Mouse (Mus musculus) forebrain, embryonic 14.5 days (tissue): ENCODE results near the gene Sult5a1. TPM values are rescaled to one million over a fixed set of nuclear protein-coding genes. Genes with fewer than 3 reads are reported as not detected.
A peak's percentile ranks its signal among the peaks of the same experiment; 100 is the strongest.
"Not testable (repeated sequence)": the region's sequence is repeated elsewhere in the genome, so short reads cannot be mapped to it uniquely, and the experiment has no call there.

ENCODE experiments used
- ATAC-seq: fragments of 200-750 bp; cut with Nextera tagmentation; 2 replicates; pipeline ENCODE4 v1.8.0; 2017; ENCODE audit warnings: mild to moderate bottlenecking, moderate library complexity
- DNase-seq: peaks from one replicate; pipeline ENCODE4 v3.0.0-alpha.2; 2015; ENCODE audit warnings: low spot score
- H3K27ac ChIP-seq: fragments of 300-500 bp; sonication (generic); 2 replicates; pipeline ENCODE4 v1.5.1; 2014; ENCODE audit warnings: low read depth, mild to moderate bottlenecking, control low read depth, low read length, moderate library complexity
- H3K27me3 ChIP-seq: fragments of 300-500 bp; sonication (generic); replicated peaks from 2 replicates; pipeline ENCODE4 v1.6.1; 2014; ENCODE audit warnings: low read length, control low read depth, mixed read lengths; ENCODE audit not compliant: control insufficient read depth, insufficient read depth
- H3K36me3 ChIP-seq: fragments of 300-500 bp; sonication (generic); 2 replicates; pipeline ENCODE4 v1.6.1; 2014; ENCODE audit warnings: low read length, control low read depth; ENCODE audit not compliant: control insufficient read depth, insufficient read depth
- H3K4me1 ChIP-seq: fragments of 300-500 bp; sonication (generic); 2 replicates; pipeline ENCODE4 v1.6.1; 2014; ENCODE audit warnings: antibody characterized with exemption, low read length, control low read depth; ENCODE audit not compliant: control insufficient read depth, insufficient read depth
- H3K4me2 ChIP-seq: fragments of 300-500 bp; sonication (generic); 2 replicates; pipeline ENCODE4 v1.6.1; 2014; ENCODE audit warnings: mild to moderate bottlenecking, control low read depth, low read length
- H3K4me3 ChIP-seq: fragments of 300-500 bp; sonication (generic); 2 replicates; pipeline ENCODE4 v1.5.1; 2014; ENCODE audit warnings: low read depth, low read length, control low read depth
- H3K9ac ChIP-seq: fragments of 300-500 bp; sonication (generic); 2 replicates; pipeline ENCODE4 v1.6.1; 2014; ENCODE audit warnings: mild to moderate bottlenecking, low read length, control low read depth, moderate library complexity
- H3K9me3 ChIP-seq: fragments of 300-500 bp; sonication (generic); replicated peaks from 2 replicates; pipeline ENCODE4 v1.6.1; 2016; ENCODE audit warnings: low read length, control low read depth, mixed read lengths; ENCODE audit not compliant: control insufficient read depth
- WGBS: fragments of 180-500 bp; shearing (Covaris S2); extraction: QIAGEN DNeasy Blood & Tissue Kit; methylation state at CpG from one replicate; pipeline ENCODE4 v1.1.7; 2014; 5-methylcytosine and 5-hydroxymethylcytosine counted together
- polyA plus RNA-seq: library from polyadenylated mRNA; unstranded; fragments of >200 nt; fragmentation: Nextera tagmentation; extraction: Ambion mirVana; gene quantifications from 2 replicates; pipeline ENCODE4 v1.2.1, GENCODE M21; 2014

Sult5a1 gene
- 0.33 and 0.93 TPM in 2 replicates for polyA plus RNA-seq

- no peaks in the 10 kb centered on the region for H3K27me3 ChIP-seq
- no peak within 1 kb of the TSS for H3K4me3 ChIP-seq
- H3K4me2 ChIP-seq: no peak within 1 kb of the TSS
- no peaks in the 10 kb centered on the region for H3K9me3 ChIP-seq
- no peak for ATAC-seq
- no peak for DNase-seq
- H3K36me3 ChIP-seq: no peaks in the 10 kb centered on the region
- H3K9ac ChIP-seq: no peak within 1 kb of the TSS
- WGBS: 31% methylated on average over 13 of the region's 13 CpGs
- H3K4me1 ChIP-seq: no peaks in the 10 kb centered on the region
- H3K27ac ChIP-seq: no peak within 1 kb of the TSS
Measured at GRCm38 (mm10) chr8:123157888-123158465, at the start of gene Sult5a1. Sult5a1 (minus strand) TSS chr8:123158315.

GRCm38 (mm10) chr8:123203571-123203970, 45.5 kb upstream of the Sult5a1 start:
- ATAC-seq: no peak
- no peaks in the 10 kb centered on the region for H3K9me3 ChIP-seq
- H3K4me1 ChIP-seq: no peaks in the 10 kb centered on the region
- H3K27ac ChIP-seq: no peak overlapping the region
- no peaks in the 10 kb centered on the region for H3K27me3 ChIP-seq
- DNase-seq: no peak
- H3K4me3 ChIP-seq: no peak overlapping the region
- no peak overlapping the region for H3K9ac ChIP-seq
- 80% methylated on average over 3 of the region's 3 CpGs for WGBS
- H3K36me3 ChIP-seq: peaks cover 38% of the 10 kb centered on the region
- H3K4me2 ChIP-seq: no peak overlapping the region

DNA sequence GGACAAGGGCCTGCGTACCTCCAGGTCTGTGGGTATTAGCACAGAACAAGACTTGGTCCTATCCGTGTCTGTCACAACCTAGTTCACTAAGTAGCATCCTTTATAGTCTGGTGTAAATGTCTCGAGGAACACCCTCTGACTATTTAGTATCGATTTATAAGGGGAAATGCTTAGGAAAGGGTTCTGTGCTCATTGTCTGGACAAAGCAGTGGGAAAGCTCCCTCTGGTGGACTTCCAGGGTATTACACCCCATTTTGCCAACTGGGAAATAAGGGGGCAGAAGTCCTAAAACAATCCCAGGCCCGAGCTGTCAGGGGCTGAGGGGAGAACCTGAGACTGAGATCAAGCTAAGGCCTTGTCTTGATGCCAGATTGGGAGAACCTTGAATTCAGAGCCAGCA, 44.2 kb upstream of the Sult5a1 start:
- H3K36me3 ChIP-seq: peaks cover 25% of the 10 kb centered on the region
- 24% methylated on average over 5 of the region's 5 CpGs for WGBS
- H3K9ac ChIP-seq: 0 out of 2 replicates have a peak overlapping the region, but pooled peaks have one; percentile 29
- no peak overlapping the region for H3K27ac ChIP-seq
- DNase-seq: peak; percentile 88
- no peaks in the 10 kb centered on the region for H3K27me3 ChIP-seq
- H3K4me3 ChIP-seq: no peak overlapping the region
- no peak overlapping the region for H3K4me2 ChIP-seq
- no peaks in the 10 kb centered on the region for H3K9me3 ChIP-seq
- ATAC-seq: peak; percentile 42
- no peaks in the 10 kb centered on the region for H3K4me1 ChIP-seq

- Histone ChIP-seq H3K36me3 (0 out of 2 replicates have a peak, but pooled peaks cover 5% of the 10 kb centered on the region), H3K27ac (no peak overlapping the region), H3K9ac (no peak overlapping the region), H3K4me1 (no peaks in the 10 kb centered on the region), H3K9me3 (no peaks in the 10 kb centered on the region), H3K4me3 (no peak overlapping the region), H3K27me3 (no peaks in the 10 kb centered on the region), H3K4me2 (no peak overlapping the region)
- WGBS: 77% methylated on average over 14 of the region's 14 CpGs
- ATAC-seq (no peak), DNase-seq (no peak)
Measured at GRCm38 (mm10) chr8:123199864-123200263, 41.7 kb upstream of the Sult5a1 start.

GRCm38 (mm10) chr8:123197016-123197415, 38.9 kb upstream of the Sult5a1 start:
- not testable (repeated sequence) for H3K4me1 ChIP-seq, H3K4me3 ChIP-seq, H3K9ac ChIP-seq, H3K27ac ChIP-seq, DNase-seq, H3K9me3 ChIP-seq, H3K4me2 ChIP-seq, ATAC-seq, H3K36me3 ChIP-seq, H3K27me3 ChIP-seq
- 81% methylated on average over 5 of the region's 5 CpGs for WGBS

GRCm38 (mm10) chr8:123193771-123194170, 35.7 kb upstream of the Sult5a1 start:
- no peaks in the 10 kb centered on the region for H3K36me3 ChIP-seq
- H3K27ac ChIP-seq: no peak overlapping the region
- no peak overlapping the region for H3K4me3 ChIP-seq
- DNase-seq (no peak), ATAC-seq (no peak)
- H3K9ac ChIP-seq: no peak overlapping the region
- no peak overlapping the region for H3K4me2 ChIP-seq
- WGBS: 88% methylated on average over 9 of the region's 9 CpGs
- no peaks in the 10 kb centered on the region for H3K9me3 ChIP-seq
- no peaks in the 10 kb centered on the region for H3K27me3 ChIP-seq
- H3K4me1 ChIP-seq: no peaks in the 10 kb centered on the region

DNA sequence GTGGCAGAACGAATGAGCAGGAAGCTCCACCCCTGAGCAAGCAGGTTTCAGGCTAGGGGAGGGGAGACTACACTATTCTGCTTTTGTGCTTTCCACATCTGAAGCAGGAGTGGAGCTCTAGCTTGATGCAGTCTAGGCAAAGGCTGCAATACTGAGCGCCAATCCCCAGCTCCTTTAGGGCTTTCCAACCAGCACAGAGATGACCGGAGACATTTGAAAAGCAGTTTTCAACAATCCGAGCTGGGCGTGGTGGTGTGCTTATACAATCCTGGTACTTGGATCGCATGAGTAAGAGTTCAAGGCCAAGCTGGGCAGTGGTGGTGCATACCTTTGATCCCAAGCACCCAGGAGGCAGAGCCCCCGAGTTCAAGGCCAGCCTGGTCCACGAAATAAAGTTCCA, 33.8 kb upstream of the Sult5a1 start:
- H3K9ac ChIP-seq: no peak overlapping the region
- no peak overlapping the region for H3K4me2 ChIP-seq
- 69% methylated on average over 7 of the region's 8 CpGs for WGBS
- no peaks in the 10 kb centered on the region for H3K36me3 ChIP-seq
- H3K9me3 ChIP-seq: no peaks in the 10 kb centered on the region
- no peak overlapping the region for H3K27ac ChIP-seq
- DNase-seq (no peak), ATAC-seq (no peak)
- no peaks in the 10 kb centered on the region for H3K4me1 ChIP-seq
- H3K4me3 ChIP-seq: no peak overlapping the region
- no peaks in the 10 kb centered on the region for H3K27me3 ChIP-seq

- Histone ChIP-seq H3K36me3 (no peaks in the 10 kb centered on the region), H3K27ac (no peak overlapping the region), H3K9ac (no peak overlapping the region), H3K9me3 (no peaks in the 10 kb centered on the region), H3K4me3 (no peak overlapping the region), H3K4me1 (no peaks in the 10 kb centered on the region), H3K4me2 (no peak overlapping the region), H3K27me3 (no peaks in the 10 kb centered on the region)
- DNase-seq (peak; percentile 83), ATAC-seq (no peak)
- WGBS: under 1% methylated on average over 9 of the region's 9 CpGs
Measured at GRCm38 (mm10) chr8:123190678-123191077, 32.6 kb upstream of the Sult5a1 start.

- WGBS: 83% methylated on average over 7 of the region's 7 CpGs
- no peaks in the 10 kb centered on the region for H3K4me1 ChIP-seq
- no peaks in the 10 kb centered on the region for H3K27me3 ChIP-seq
- no peak overlapping the region for H3K4me2 ChIP-seq
- DNase-seq: no peak
- no peak overlapping the region for H3K27ac ChIP-seq
- no peak overlapping the region for H3K9ac ChIP-seq
- H3K4me3 ChIP-seq: no peak overlapping the region
- H3K9me3 ChIP-seq: no peaks in the 10 kb centered on the region
- no peaks in the 10 kb centered on the region for H3K36me3 ChIP-seq
- ATAC-seq: no peak
Measured at GRCm38 (mm10) chr8:123188841-123189240, 30.7 kb upstream of the Sult5a1 start.
